Mouse (Mus musculus): ENCODE data around the gene Slc44a3. TPM values are rescaled to one million over a fixed set of nuclear protein-coding genes. Genes with fewer than 3 reads are reported as not detected.

Slc44a3 gene
- polyA plus RNA-seq, 1 experiment from 2014 or later: 6.9 TPM

- 85% methylated on average over 8 of the region's 8 CpGs for WGBS (ENCODE audit: insufficient replicate concordance)
- ATAC-seq (ENCODE audit: low read depth) (no peak), DNase-seq (no peak)
- no peak overlapping the region for H3K27ac ChIP-seq
- peaks cover 35% of the 10 kb centered on the region for H3K36me3 ChIP-seq
- no peak overlapping the region for H3K9ac ChIP-seq
- H3K4me1 ChIP-seq (replicated peaks): peaks cover 31% of the 10 kb centered on the region
- H3K4me3 ChIP-seq (replicated peaks): no peak overlapping the region
- H3K4me2 ChIP-seq: no peak overlapping the region
- H3K9me3 ChIP-seq (replicated peaks): no peaks in the 10 kb centered on the region
- no peaks in the 10 kb centered on the region for H3K27me3 ChIP-seq
Measured at GRCm38 (mm10) chr3:121449527-121449926, 82.7 kb downstream of the Slc44a3 start.

DNA sequence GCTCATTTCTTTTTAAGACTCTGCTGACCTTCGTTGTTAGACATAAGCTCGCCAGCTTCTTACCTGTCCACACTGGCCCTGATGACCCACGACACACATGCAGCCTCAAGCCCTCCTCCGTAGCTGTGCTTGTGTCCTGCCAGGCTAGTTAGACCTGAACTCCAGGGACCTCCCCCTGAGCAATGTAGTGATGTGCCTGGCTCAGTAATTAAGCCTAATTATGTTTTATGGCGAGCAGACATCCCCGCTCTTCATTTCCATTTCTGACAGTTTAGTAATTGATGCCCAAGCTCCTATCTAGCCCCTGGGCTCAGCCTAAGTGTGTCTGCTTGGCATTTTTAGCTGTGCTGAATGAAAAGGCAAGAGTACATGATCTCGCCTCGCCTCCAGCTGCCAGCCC, 83.6 kb downstream of the Slc44a3 start:
- ATAC-seq (ENCODE audit: low read depth): no peak
- no peak overlapping the region for H3K4me2 ChIP-seq

DNA sequence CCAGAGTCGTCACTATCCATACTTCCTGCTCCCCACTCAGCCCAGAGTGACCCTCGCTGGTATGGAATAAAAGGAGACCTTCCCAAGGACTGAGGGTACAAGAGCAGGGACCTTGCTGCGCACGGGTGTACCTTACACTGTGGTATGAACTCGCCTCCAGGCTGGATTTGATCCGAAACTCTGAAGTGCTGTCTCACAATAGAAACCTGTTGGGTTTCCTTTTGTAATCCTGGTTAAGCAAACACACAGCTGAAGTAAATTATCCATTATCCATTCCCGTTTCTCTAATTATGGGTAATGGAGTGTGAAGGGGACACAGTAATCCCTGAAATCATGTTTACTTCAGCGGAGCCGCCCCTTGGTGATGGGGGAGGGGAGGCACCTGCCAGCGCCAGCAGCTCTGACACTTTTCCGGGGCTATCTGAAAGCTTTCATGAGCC, 84.2 kb downstream of the Slc44a3 start:
- Histone ChIP-seq H3K27me3 (no peaks in the 10 kb centered on the region), H3K4me1 (replicated peaks) (peaks cover 45% of the 10 kb centered on the region), H3K9ac (no peak overlapping the region), H3K4me2 (no peak overlapping the region), H3K4me3 (replicated peaks) (no peak overlapping the region), H3K27ac (no peak overlapping the region), H3K9me3 (replicated peaks) (no peaks in the 10 kb centered on the region), H3K36me3 (peaks cover 31% of the 10 kb centered on the region)
- 60% methylated on average over 11 of the region's 11 CpGs for WGBS (ENCODE audit: insufficient replicate concordance)
- ATAC-seq (ENCODE audit: low read depth) (no peak), DNase-seq (no peak)

More for the DNA sequence above, 83.6 kb downstream of the Slc44a3 start:
- Histone ChIP-seq H3K36me3 (peaks cover 31% of the 10 kb centered on the region), H3K4me3 (replicated peaks) (no peak overlapping the region), H3K9me3 (replicated peaks) (no peaks in the 10 kb centered on the region), H3K27ac (no peak overlapping the region; the same call in 1 of the 2 replicates), H3K9ac (no peak overlapping the region), H3K4me1 (replicated peaks) (peaks cover 40% of the 10 kb centered on the region), H3K27me3 (no peaks in the 10 kb centered on the region)
- DNase-seq: no peak
- 77% methylated on average over 8 of the region's 8 CpGs for WGBS (ENCODE audit: insufficient replicate concordance)

DNA sequence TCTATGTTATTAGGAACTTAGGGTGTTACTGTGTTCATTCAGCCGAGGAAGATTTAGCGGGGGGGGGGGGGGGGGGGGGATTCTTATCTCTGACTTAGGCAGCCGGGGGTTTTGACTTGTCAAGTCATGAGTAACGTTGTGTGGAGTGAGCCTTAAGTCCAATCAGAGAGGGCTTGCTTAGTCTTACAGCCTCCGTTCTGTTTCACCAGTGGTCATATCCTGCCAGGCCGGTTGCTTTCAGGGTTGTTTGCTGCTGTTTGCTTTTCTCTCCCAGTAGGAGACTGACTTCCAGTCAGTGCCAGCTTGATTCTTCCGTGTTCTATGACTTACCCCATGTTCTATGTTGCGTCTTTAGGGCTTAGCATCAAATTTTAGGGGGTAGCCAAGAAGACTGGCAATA, 85.8 kb downstream of the Slc44a3 start:
- 27% methylated on average over 8 of the region's 8 CpGs for WGBS (ENCODE audit: insufficient replicate concordance)
- ATAC-seq (ENCODE audit: low read depth) (peak; percentile 24; the same call in 1 of the 2 replicates), DNase-seq (no peak)
- H3K27me3 ChIP-seq: no peaks in the 10 kb centered on the region
- H3K4me3 ChIP-seq (replicated peaks): no peak overlapping the region
- no peak overlapping the region for H3K9ac ChIP-seq
- H3K4me2 ChIP-seq: no peak overlapping the region
- peaks cover 57% of the 10 kb centered on the region for H3K4me1 ChIP-seq (replicated peaks)
- no peaks in the 10 kb centered on the region for H3K9me3 ChIP-seq (replicated peaks)
- peaks cover 19% of the 10 kb centered on the region for H3K36me3 ChIP-seq
- no peak overlapping the region for H3K27ac ChIP-seq

DNA sequence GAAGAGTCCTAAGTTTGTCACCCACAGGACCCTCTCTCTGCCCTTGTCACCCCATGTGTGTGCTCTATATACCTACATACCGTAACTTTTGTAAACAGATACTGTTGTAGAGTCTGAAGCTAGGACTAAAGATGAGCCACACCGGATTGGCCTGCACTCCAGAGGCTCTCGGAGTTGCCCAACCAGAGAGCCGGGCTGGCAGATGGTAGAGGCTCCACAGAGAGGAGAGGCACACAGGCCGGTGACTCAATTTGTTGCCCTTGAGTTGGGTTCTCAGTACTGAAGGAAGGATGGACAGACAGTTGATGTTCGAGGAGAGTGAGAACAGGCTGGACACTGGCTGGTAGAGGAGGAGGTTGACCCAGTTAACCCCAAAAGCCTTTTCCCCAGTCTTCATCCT, 87.8 kb downstream of the Slc44a3 start:
- 77% methylated on average over 6 of the region's 6 CpGs for WGBS (ENCODE audit: insufficient replicate concordance)
- ATAC-seq (ENCODE audit: low read depth) (no peak), DNase-seq (no peak)
- peaks cover 67% of the 10 kb centered on the region for H3K4me1 ChIP-seq (replicated peaks)
- no peak overlapping the region for H3K4me2 ChIP-seq
- H3K27me3 ChIP-seq: no peaks in the 10 kb centered on the region
- no peak overlapping the region for H3K4me3 ChIP-seq (replicated peaks)
- H3K9ac ChIP-seq: no peak overlapping the region
- peaks cover 7% of the 10 kb centered on the region for H3K36me3 ChIP-seq
- H3K9me3 ChIP-seq (replicated peaks): no peaks in the 10 kb centered on the region
- no peak overlapping the region for H3K27ac ChIP-seq

DNA sequence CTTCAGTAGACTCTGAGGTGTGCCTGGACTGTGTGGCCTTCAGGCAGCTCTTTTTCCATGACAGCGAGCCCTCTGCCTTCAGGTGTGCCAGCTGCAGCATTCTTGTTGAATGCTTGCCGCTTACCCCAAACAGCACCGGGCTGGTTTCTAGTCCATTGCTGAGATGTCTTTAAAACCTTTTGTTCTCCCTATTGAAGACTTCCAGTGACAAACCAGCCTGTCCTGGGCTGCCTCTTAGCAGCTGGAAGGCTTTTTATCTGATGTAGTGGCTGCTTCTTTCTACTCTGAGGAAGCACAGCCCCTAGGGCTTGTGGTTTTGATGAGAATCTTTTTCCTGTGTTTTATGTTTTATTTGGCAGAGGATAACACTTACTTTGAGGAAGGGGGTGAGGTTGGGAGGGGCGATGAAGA, 88.3 kb downstream of the Slc44a3 start:
- Histone ChIP-seq H3K9ac (no peak overlapping the region), H3K27ac (no peak overlapping the region), H3K9me3 (replicated peaks) (no peaks in the 10 kb centered on the region), H3K4me1 (replicated peaks) (peaks cover 71% of the 10 kb centered on the region), H3K27me3 (no peaks in the 10 kb centered on the region), H3K4me2 (no peak overlapping the region), H3K36me3 (peaks cover 7% of the 10 kb centered on the region), H3K4me3 (replicated peaks) (no peak overlapping the region)
- ATAC-seq (ENCODE audit: low read depth): no peak
- 51% methylated on average over 4 of the region's 4 CpGs for WGBS (ENCODE audit: insufficient replicate concordance)
- DNase-seq: no peak

DNA sequence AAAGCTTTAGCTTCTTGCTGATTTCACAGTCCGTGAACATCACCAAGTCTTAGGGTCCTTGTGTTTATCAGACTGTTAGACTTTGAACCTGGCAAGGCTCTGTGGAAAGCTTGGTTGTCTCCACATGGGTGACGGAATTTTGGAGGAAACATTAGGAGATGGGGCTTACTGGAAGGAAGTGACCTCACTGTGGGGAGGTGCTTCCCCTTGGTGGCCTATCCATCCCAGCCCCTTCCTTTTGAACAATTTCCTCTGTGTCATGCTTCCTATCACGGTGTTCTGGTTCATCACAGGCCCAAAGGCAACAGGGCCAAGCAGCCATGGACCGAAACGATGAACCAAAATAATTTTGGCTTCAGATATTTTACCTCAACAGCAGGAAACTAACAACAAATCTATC, 89.9 kb downstream of the Slc44a3 start:
- Histone ChIP-seq H3K9me3 (replicated peaks) (no peaks in the 10 kb centered on the region), H3K4me2 (no peak overlapping the region), H3K36me3 (peaks cover 7% of the 10 kb centered on the region), H3K27me3 (no peaks in the 10 kb centered on the region), H3K4me3 (replicated peaks) (no peak overlapping the region), H3K9ac (no peak overlapping the region), H3K4me1 (replicated peaks) (peaks cover 72% of the 10 kb centered on the region), H3K27ac (no peak overlapping the region)
- ATAC-seq (ENCODE audit: low read depth): no peak
- no peak for DNase-seq
- 68% methylated on average over 5 of the region's 5 CpGs for WGBS (ENCODE audit: insufficient replicate concordance)

- no peak for DNase-seq
- WGBS (ENCODE audit: insufficient replicate concordance): 82% methylated on average over 12 of the region's 12 CpGs
- H3K9me3 ChIP-seq (replicated peaks): no peaks in the 10 kb centered on the region
- no peaks in the 10 kb centered on the region for H3K27me3 ChIP-seq
- no peak overlapping the region for H3K4me3 ChIP-seq (replicated peaks)
- H3K36me3 ChIP-seq: peaks cover 7% of the 10 kb centered on the region
- H3K4me1 ChIP-seq (replicated peaks): peaks cover 74% of the 10 kb centered on the region
- no peak for ATAC-seq (ENCODE audit: low read depth)
- no peak overlapping the region for H3K27ac ChIP-seq
- H3K4me2 ChIP-seq: no peak overlapping the region
- no peak overlapping the region for H3K9ac ChIP-seq
Measured at GRCm38 (mm10) chr3:121441504-121441903, 90.7 kb downstream of the Slc44a3 start.

GRCm38 (mm10) chr3:121439623-121440161, 92.5 kb downstream of the Slc44a3 start:
- peaks cover 6% of the 10 kb centered on the region for H3K36me3 ChIP-seq
- no peaks in the 10 kb centered on the region for H3K9me3 ChIP-seq (replicated peaks)
- no peak overlapping the region for H3K4me3 ChIP-seq (replicated peaks)
- no peak overlapping the region for H3K4me2 ChIP-seq
- no peak overlapping the region for H3K9ac ChIP-seq
- WGBS (ENCODE audit: insufficient replicate concordance): 54% methylated on average over 11 of the region's 11 CpGs
- H3K27ac ChIP-seq: no peak overlapping the region
- 0 out of 2 replicates have a peak, but pooled peaks have one; percentile 29 for ATAC-seq (ENCODE audit: low read depth)
- H3K27me3 ChIP-seq: no peaks in the 10 kb centered on the region
- DNase-seq: no peak
- peaks cover 81% of the 10 kb centered on the region for H3K4me1 ChIP-seq (replicated peaks)

- Histone ChIP-seq H3K4me3 (replicated peaks) (no peak overlapping the region), H3K36me3 (peaks cover 2% of the 10 kb centered on the region; the same call in 1 of the 2 replicates), H3K27me3 (no peaks in the 10 kb centered on the region), H3K4me1 (replicated peaks) (peaks cover 81% of the 10 kb centered on the region), H3K4me2 (no peak overlapping the region), H3K9me3 (replicated peaks) (no peaks in the 10 kb centered on the region), H3K27ac (0 out of 2 replicates have a peak overlapping the region, but pooled peaks have one; percentile 25), H3K9ac (no peak overlapping the region)
- DNase-seq (no peak), ATAC-seq (ENCODE audit: low read depth) (no peak)
- 48% methylated on average over 7 of the region's 7 CpGs for WGBS (ENCODE audit: insufficient replicate concordance)
Measured at GRCm38 (mm10) chr3:121437996-121438395, 94.2 kb downstream of the Slc44a3 start.

DNA sequence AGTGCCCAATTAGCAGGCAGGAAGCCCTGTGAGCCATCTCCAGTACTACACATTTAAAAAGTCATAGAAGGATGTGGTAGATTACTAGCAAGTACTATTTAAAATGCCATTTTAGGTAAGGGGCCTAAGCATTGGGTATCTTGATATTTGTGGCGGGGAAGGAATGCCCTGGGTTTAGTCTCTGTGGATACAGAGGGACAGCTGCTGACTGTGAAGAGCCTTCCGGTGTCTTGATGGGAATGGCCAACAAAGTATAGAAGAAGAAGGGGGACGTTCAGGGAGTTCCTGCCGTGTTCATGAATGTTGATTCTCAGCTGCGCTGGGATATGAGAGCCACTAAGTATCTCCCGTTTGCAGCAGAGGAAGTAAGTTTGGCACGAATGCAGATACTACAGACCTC, 95.1 kb downstream of the Slc44a3 start:
- DNase-seq (no peak), ATAC-seq (ENCODE audit: low read depth) (no peak)
- WGBS (ENCODE audit: insufficient replicate concordance): 55% methylated on average over 7 of the region's 7 CpGs
- H3K4me2 ChIP-seq: no peak overlapping the region
- H3K9me3 ChIP-seq (replicated peaks): no peaks in the 10 kb centered on the region
- H3K9ac ChIP-seq: no peak overlapping the region
- H3K27me3 ChIP-seq: no peaks in the 10 kb centered on the region
- H3K4me3 ChIP-seq (replicated peaks): no peak overlapping the region
- 0 out of 2 replicates have a peak overlapping the region, but pooled peaks have one; percentile 8 for H3K27ac ChIP-seq
- H3K4me1 ChIP-seq (replicated peaks): peaks cover 81% of the 10 kb centered on the region
- peaks cover 2% of the 10 kb centered on the region; the same call in 1 of the 2 replicates for H3K36me3 ChIP-seq

DNA sequence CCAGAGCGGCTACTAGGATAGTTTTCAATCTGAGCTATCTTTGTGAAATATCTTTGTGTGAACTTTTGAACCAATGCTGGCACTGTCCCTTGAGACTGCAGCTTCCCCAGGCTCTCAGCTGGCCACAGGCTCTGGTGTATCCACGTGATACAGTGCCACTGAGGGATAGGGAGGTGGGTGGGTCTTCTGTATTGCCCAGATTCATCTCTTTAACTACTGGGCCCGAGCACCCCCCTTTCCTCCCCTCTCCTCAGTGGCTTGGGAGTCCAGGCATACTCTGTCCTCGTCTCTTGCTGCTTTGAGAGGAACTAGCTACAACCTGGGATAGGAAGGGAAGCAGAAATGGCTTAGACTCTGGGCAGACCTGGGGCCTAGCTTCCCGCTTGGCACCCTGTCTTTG, 96.9 kb downstream of the Slc44a3 start:
- Histone ChIP-seq H3K9ac (no peak overlapping the region), H3K36me3 (no peaks in the 10 kb centered on the region; the same call in 1 of the 2 replicates), H3K9me3 (replicated peaks) (no peaks in the 10 kb centered on the region), H3K27me3 (no peaks in the 10 kb centered on the region), H3K4me2 (no peak overlapping the region), H3K27ac (no peak overlapping the region), H3K4me3 (replicated peaks) (no peak overlapping the region), H3K4me1 (replicated peaks) (peaks cover 91% of the 10 kb centered on the region)
- DNase-seq (no peak), ATAC-seq (ENCODE audit: low read depth) (no peak)
- WGBS (ENCODE audit: insufficient replicate concordance): 62% methylated on average over 5 of the region's 5 CpGs

Data from liver, embryonic 13.5 days (tissue).